Mouse (Mus musculus) liver, embryonic 16.5 days (tissue): ENCODE results near the gene Shb. TPM values are rescaled to one million over a fixed set of nuclear protein-coding genes. Genes with fewer than 3 reads are reported as not detected.

Source experiments
- ATAC-seq: fragments of 200-750 bp; cut with Nextera tagmentation; 2 replicates; pipeline ENCODE4 v1.8.0; 2017; ENCODE audit warnings: low read depth, mild to moderate bottlenecking, moderate number of reproducible peaks, moderate library complexity
- H3K27ac ChIP-seq: fragments of 300-500 bp; sonication (generic); 2 replicates; pipeline ENCODE4 v1.5.1; 2014; ENCODE audit warnings: mild to moderate bottlenecking, low read length
- H3K27me3 ChIP-seq: fragments of 300-500 bp; sonication (generic); 2 replicates; pipeline ENCODE4 v1.6.1; 2014; ENCODE audit warnings: low read depth, low read length, mixed read lengths; ENCODE audit not compliant: control insufficient read depth, insufficient read depth
- H3K36me3 ChIP-seq: fragments of 300-500 bp; sonication (generic); 2 replicates; pipeline ENCODE4 v1.6.1; 2014; ENCODE audit warnings: mild to moderate bottlenecking; ENCODE audit not compliant: control insufficient read depth, insufficient read depth
- H3K4me1 ChIP-seq: fragments of 300-500 bp; sonication (generic); 2 replicates; pipeline ENCODE4 v1.6.1; 2014; ENCODE audit warnings: low read depth, low read length, mixed read lengths; ENCODE audit not compliant: control insufficient read depth
- H3K4me2 ChIP-seq: fragments of 300-500 bp; sonication (generic); 2 replicates; pipeline ENCODE4 v1.6.1; 2014; ENCODE audit warnings: low read depth, low read length, mixed read lengths
- H3K4me3 ChIP-seq: fragments of 300-500 bp; sonication (generic); 2 replicates; pipeline ENCODE4 v1.5.1; 2014; ENCODE audit warnings: low read depth, mild to moderate bottlenecking, low read length
- H3K9ac ChIP-seq: fragments of 300-500 bp; sonication (generic); 2 replicates; pipeline ENCODE4 v1.6.1; 2014; ENCODE audit warnings: low read depth, low read length
- H3K9me3 ChIP-seq: fragments of 300-500 bp; sonication (generic); replicated peaks from 2 replicates; pipeline ENCODE4 v1.6.1; 2016; ENCODE audit warnings: low read length; ENCODE audit not compliant: control insufficient read depth
- WGBS: fragments of 180-500 bp; shearing (Covaris S2); extraction: QIAGEN DNeasy Blood & Tissue Kit; methylation state at CpG from one replicate; pipeline ENCODE4 v1.1.7; 2014; ENCODE audit not compliant: insufficient replicate concordance; 5-methylcytosine and 5-hydroxymethylcytosine counted together
- polyA plus RNA-seq: library from polyadenylated mRNA; unstranded; fragments of >200 nt; fragmentation: Nextera tagmentation; extraction: Ambion mirVana; gene quantifications from 2 replicates; pipeline ENCODE4 v1.2.1, GENCODE M21; 2015

Shb gene
- polyA plus RNA-seq, 1 experiment from 2014 or later, result 1.4 TPM

GRCm38 (mm10) chr4:45464123-45464522 is 68.1 kb downstream of the Shb start:
- Histone ChIP-seq H3K4me2 (no peak overlapping the region), H3K9ac (no peak overlapping the region), H3K4me1 (peaks cover 28% of the 10 kb centered on the region), H3K27me3 (no peaks in the 10 kb centered on the region), H3K27ac (no peak overlapping the region), H3K36me3 (no peaks in the 10 kb centered on the region), H3K9me3 (no peaks in the 10 kb centered on the region), H3K4me3 (no peak overlapping the region)
- WGBS, result 86% methylated on average over 3 of the region's 3 CpGs
- no peak for ATAC-seq

- H3K36me3 ChIP-seq, result no peaks in the 10 kb centered on the region
- WGBS, result 27% methylated on average over 5 of the region's 5 CpGs
- peaks cover 28% of the 10 kb centered on the region for H3K4me1 ChIP-seq
- H3K9me3 ChIP-seq, result no peaks in the 10 kb centered on the region
- H3K9ac ChIP-seq, result no peak overlapping the region
- no peak overlapping the region for H3K4me2 ChIP-seq
- peak; percentile 92 for ATAC-seq
- H3K27ac ChIP-seq, result no peak overlapping the region
- no peaks in the 10 kb centered on the region for H3K27me3 ChIP-seq
- H3K4me3 ChIP-seq, result no peak overlapping the region
Measured at GRCm38 (mm10) chr4:45462628-45463027, 69.6 kb downstream of the Shb start.

GRCm38 (mm10) chr4:45461661-45462060 is 70.6 kb downstream of the Shb start:
- Histone ChIP-seq H3K4me3 (no peak overlapping the region), H3K4me2 (no peak overlapping the region), H3K9me3 (no peaks in the 10 kb centered on the region), H3K27ac (no peak overlapping the region), H3K4me1 (peaks cover 27% of the 10 kb centered on the region), H3K27me3 (no peaks in the 10 kb centered on the region), H3K36me3 (peaks cover 3% of the 10 kb centered on the region; the same call in 1 of the 2 replicates), H3K9ac (no peak overlapping the region)
- WGBS, result 37% methylated on average over 7 of the region's 7 CpGs
- ATAC-seq, result no peak

GRCm38 (mm10) chr4:45459375-45459774 is 72.9 kb downstream of the Shb start:
- peaks cover 23% of the 10 kb centered on the region for H3K4me1 ChIP-seq
- H3K9ac ChIP-seq, result no peak overlapping the region
- peaks cover 3% of the 10 kb centered on the region; the same call in 1 of the 2 replicates for H3K36me3 ChIP-seq
- H3K4me3 ChIP-seq, result no peak overlapping the region
- no peaks in the 10 kb centered on the region for H3K27me3 ChIP-seq
- no peaks in the 10 kb centered on the region for H3K9me3 ChIP-seq
- H3K27ac ChIP-seq, result no peak overlapping the region
- 75% methylated on average over 9 of the region's 9 CpGs for WGBS
- ATAC-seq, result no peak
- H3K4me2 ChIP-seq, result no peak overlapping the region

GRCm38 (mm10) chr4:45457543-45457942 is 74.7 kb downstream of the Shb start:
- Histone ChIP-seq H3K27ac (no peak overlapping the region), H3K27me3 (no peaks in the 10 kb centered on the region), H3K4me3 (no peak overlapping the region), H3K4me2 (no peak overlapping the region), H3K9ac (no peak overlapping the region), H3K36me3 (peaks cover 3% of the 10 kb centered on the region; the same call in 1 of the 2 replicates), H3K4me1 (peaks cover 15% of the 10 kb centered on the region), H3K9me3 (no peaks in the 10 kb centered on the region)
- WGBS, result 76% methylated on average over 2 of the region's 2 CpGs
- ATAC-seq, result no peak

- H3K4me2 ChIP-seq, result no peak overlapping the region
- WGBS, result 74% methylated on average over 4 of the region's 4 CpGs
Measured at GRCm38 (mm10) chr4:45455001-45455400, 77.3 kb downstream of the Shb start.

GRCm38 (mm10) chr4:45453271-45453851 is 78.9 kb downstream of the Shb start:
- no peak overlapping the region for H3K9ac ChIP-seq
- peak; percentile 78 for ATAC-seq

More at GRCm38 (mm10) chr4:45455001-45455400, 77.3 kb downstream of the Shb start:
- peaks cover 15% of the 10 kb centered on the region for H3K4me1 ChIP-seq
- no peak overlapping the region for H3K9ac ChIP-seq
- H3K27me3 ChIP-seq, result no peaks in the 10 kb centered on the region
- H3K4me3 ChIP-seq, result no peak overlapping the region
- H3K36me3 ChIP-seq, result peaks cover 3% of the 10 kb centered on the region; the same call in 1 of the 2 replicates
- no peak for ATAC-seq
- H3K27ac ChIP-seq, result no peak overlapping the region
- H3K9me3 ChIP-seq, result no peaks in the 10 kb centered on the region

GRCm38 (mm10) chr4:45452569-45453111 is 79.6 kb downstream of the Shb start:
- Histone ChIP-seq H3K9ac (no peak overlapping the region), H3K36me3 (peaks cover 3% of the 10 kb centered on the region; the same call in 1 of the 2 replicates), H3K4me3 (no peak overlapping the region), H3K27me3 (no peaks in the 10 kb centered on the region), H3K4me2 (peak overlapping the region; percentile 9), H3K4me1 (peaks cover 15% of the 10 kb centered on the region), H3K27ac (peak overlapping the region; percentile 83), H3K9me3 (no peaks in the 10 kb centered on the region)
- peak; percentile 68 for ATAC-seq
- 50% methylated on average over 7 of the region's 7 CpGs for WGBS

More at GRCm38 (mm10) chr4:45453271-45453851, 78.9 kb downstream of the Shb start:
- H3K4me3 ChIP-seq, result no peak overlapping the region
- H3K9me3 ChIP-seq, result no peaks in the 10 kb centered on the region
- WGBS, result 73% methylated on average over 3 of the region's 3 CpGs
- peaks cover 15% of the 10 kb centered on the region for H3K4me1 ChIP-seq
- peak overlapping the region; percentile 83 for H3K27ac ChIP-seq
- H3K36me3 ChIP-seq, result peaks cover 3% of the 10 kb centered on the region; the same call in 1 of the 2 replicates
- H3K4me2 ChIP-seq, result peak overlapping the region; percentile 9
- H3K27me3 ChIP-seq, result no peaks in the 10 kb centered on the region

- no peaks in the 10 kb centered on the region for H3K9me3 ChIP-seq
- no peak for ATAC-seq
- H3K4me2 ChIP-seq, result no peak overlapping the region
- no peaks in the 10 kb centered on the region for H3K27me3 ChIP-seq
- H3K9ac ChIP-seq, result no peak overlapping the region
- peaks cover 5% of the 10 kb centered on the region; the same call in 1 of the 2 replicates for H3K36me3 ChIP-seq
- WGBS, result 75% methylated on average over 5 of the region's 5 CpGs
- no peak overlapping the region for H3K27ac ChIP-seq
- no peak overlapping the region for H3K4me3 ChIP-seq
- peaks cover 15% of the 10 kb centered on the region for H3K4me1 ChIP-seq
Measured at GRCm38 (mm10) chr4:45449012-45449411, 83.3 kb downstream of the Shb start.
